Mouse (Mus musculus): ENCODE data around the gene Cit. TPM values are rescaled to one million over a fixed set of nuclear protein-coding genes. Genes with fewer than 3 reads are reported as not detected.
"Not testable (repeated sequence)": the region's sequence is repeated elsewhere in the genome, so short reads cannot be mapped to it uniquely, and the experiment has no call there.

The Cit gene
- polyA plus RNA-seq (2015; fragmentation: Nextera tagmentation; extraction: Ambion mirVana), result 18.7 and 21.2 TPM in 2 replicates

GRCm38 (mm10) chr5:115844766-115845634 is at the start of gene Cit:
Gene Cit, plus strand, starts transcription at chr5:115845278.
- Histone ChIP-seq H3K27me3 (replicated peaks) (no peaks in the 10 kb centered on the region), H3K27ac (replicated peaks) (peak within 1 kb of the TSS; percentile 74), H3K36me3 (peaks cover 37% of the 10 kb centered on the region), H3K9ac (peak within 1 kb of the TSS; percentile 92), H3K4me3 (peak within 1 kb of the TSS; percentile 83), H3K4me2 (peak within 1 kb of the TSS; percentile 97), H3K4me1 (peaks cover 23% of the 10 kb centered on the region), H3K9me3 (no peaks in the 10 kb centered on the region)
- ATAC-seq (ENCODE audit: extremely low read depth, insufficient number of reproducible peaks, low FRiP score, low TSS enrichment), result peak; percentile 94
- WGBS, result under 1% methylated on average over 42 of the region's 42 CpGs

DNA sequence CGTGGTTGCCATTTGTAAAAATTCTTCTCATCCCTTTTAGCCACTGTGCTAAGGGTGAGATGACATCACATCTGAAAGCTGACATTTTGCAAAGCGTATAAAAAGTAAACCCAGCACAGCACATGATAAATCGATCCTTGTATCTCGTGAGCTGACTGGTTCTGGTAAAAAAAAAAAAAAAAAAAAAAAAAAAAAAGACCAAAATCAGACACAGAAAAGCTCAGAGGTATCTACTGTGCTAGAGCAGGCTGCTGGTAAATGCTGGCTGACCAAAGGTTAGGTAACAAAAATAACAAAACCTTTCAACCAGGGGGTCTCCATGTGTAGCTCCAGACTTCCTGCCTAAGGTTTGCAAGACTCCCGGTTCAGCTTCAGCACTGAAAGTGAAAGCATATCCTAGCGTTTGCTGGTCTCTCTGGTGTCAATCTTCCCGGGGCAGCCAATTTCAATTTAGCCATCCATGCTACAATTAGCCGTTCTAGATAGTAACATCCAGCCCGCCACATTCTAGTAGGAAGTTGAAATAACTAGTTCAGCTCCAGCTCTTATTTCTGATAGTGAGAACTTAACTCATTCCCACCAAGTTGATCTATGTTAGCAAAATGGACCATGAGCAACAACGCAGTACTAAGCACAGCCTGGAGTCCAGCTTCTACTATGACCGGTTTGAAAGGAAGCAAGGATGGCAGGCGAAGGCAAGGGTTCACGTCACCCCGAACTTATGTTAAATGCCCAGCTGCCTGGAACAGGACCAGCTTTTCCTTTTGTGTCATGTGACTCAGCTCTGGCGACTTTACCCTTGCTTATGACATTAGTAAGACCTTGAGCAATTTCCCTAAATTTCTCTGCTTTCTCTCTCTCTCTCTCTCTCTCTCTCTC is 45.8 kb upstream of the Cit start:
- Histone ChIP-seq H3K4me2 (peak overlapping the region; percentile 58), H3K4me3 (peak overlapping the region; percentile 18)
- WGBS, result 52% methylated on average over 15 of the region's 15 CpGs

DNA sequence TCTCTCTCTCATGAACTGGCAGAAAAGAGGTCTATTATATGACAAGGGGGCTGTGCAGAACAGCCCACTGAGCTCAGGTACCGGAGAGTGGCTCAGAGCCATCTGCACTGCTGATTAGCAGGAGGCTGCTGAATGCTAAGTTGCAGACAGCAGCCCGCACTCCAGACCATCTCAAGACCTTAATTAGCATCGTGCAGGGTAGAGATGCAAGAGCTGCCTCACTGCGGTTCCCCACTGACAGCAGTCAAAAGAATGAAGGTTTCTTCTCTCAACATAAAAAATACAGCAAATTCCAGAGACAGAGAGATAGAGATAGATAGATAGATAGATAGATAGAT is 45.2 kb upstream of the Cit start:
- ATAC-seq (ENCODE audit: extremely low read depth, insufficient number of reproducible peaks, low FRiP score, low TSS enrichment), result no peak
- H3K4me3 ChIP-seq, result peak overlapping the region; percentile 18
- H3K27me3 ChIP-seq (replicated peaks), result no peaks in the 10 kb centered on the region
- H3K9me3 ChIP-seq, result no peaks in the 10 kb centered on the region
- no peak overlapping the region for H3K27ac ChIP-seq (replicated peaks)
- no peaks in the 10 kb centered on the region for H3K4me1 ChIP-seq
- 36% methylated on average over 4 of the region's 4 CpGs for WGBS
- no peaks in the 10 kb centered on the region for H3K36me3 ChIP-seq
- peak overlapping the region; percentile 58 for H3K4me2 ChIP-seq
- 0 out of 2 replicates have a peak overlapping the region, but pooled peaks have one; percentile 11 for H3K9ac ChIP-seq

More for the DNA sequence above, 45.8 kb upstream of the Cit start:
- H3K4me1 ChIP-seq, result no peaks in the 10 kb centered on the region
- no peaks in the 10 kb centered on the region for H3K27me3 ChIP-seq (replicated peaks)
- H3K9ac ChIP-seq, result 0 out of 2 replicates have a peak overlapping the region, but pooled peaks have one; percentile 11
- ATAC-seq (ENCODE audit: extremely low read depth, insufficient number of reproducible peaks, low FRiP score, low TSS enrichment), result no peak
- H3K27ac ChIP-seq (replicated peaks), result no peak overlapping the region
- no peaks in the 10 kb centered on the region for H3K9me3 ChIP-seq
- no peaks in the 10 kb centered on the region for H3K36me3 ChIP-seq

DNA sequence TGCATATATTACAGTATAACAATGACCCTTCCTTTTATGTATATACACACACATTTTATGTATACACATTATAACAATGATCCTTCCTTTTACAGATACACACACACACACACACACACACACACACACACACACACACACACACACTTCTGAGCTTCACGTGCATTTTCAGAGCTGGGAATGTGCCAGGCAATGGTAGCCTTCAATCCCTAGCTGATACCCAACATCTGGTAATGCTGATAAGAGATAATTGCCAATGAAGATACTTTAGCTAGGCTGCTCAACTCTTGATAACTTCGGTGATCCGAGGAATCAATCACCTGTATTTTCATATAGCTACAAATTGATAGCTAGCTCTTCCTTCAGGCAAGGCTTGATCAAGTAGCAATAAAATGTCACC is 32.8 kb upstream of the Cit start:
- H3K4me3 ChIP-seq, result no peak overlapping the region
- WGBS, result 69% methylated on average over 3 of the region's 3 CpGs
- no peak overlapping the region for H3K4me2 ChIP-seq
- peaks cover 15% of the 10 kb centered on the region for H3K4me1 ChIP-seq
- H3K9me3 ChIP-seq, result 0 out of 2 replicates have a peak, but pooled peaks cover 7% of the 10 kb centered on the region
- ATAC-seq (ENCODE audit: extremely low read depth, insufficient number of reproducible peaks, low FRiP score, low TSS enrichment), result no peak
- no peaks in the 10 kb centered on the region for H3K27me3 ChIP-seq (replicated peaks)
- H3K36me3 ChIP-seq, result no peaks in the 10 kb centered on the region
- no peak overlapping the region for H3K27ac ChIP-seq (replicated peaks)
- H3K9ac ChIP-seq, result no peak overlapping the region

GRCm38 (mm10) chr5:115817022-115817421 is 28.1 kb upstream of the Cit start:
- H3K9ac ChIP-seq, result no peak overlapping the region
- no peak overlapping the region for H3K4me3 ChIP-seq
- H3K4me2 ChIP-seq, result peak overlapping the region; percentile 6; the same call in 1 of the 2 replicates
- ATAC-seq (ENCODE audit: extremely low read depth, insufficient number of reproducible peaks, low FRiP score, low TSS enrichment), result no peak
- no peak overlapping the region for H3K27ac ChIP-seq (replicated peaks)
- no peaks in the 10 kb centered on the region for H3K36me3 ChIP-seq
- H3K9me3 ChIP-seq, result no peaks in the 10 kb centered on the region
- peaks cover 12% of the 10 kb centered on the region for H3K4me1 ChIP-seq
- WGBS, result 38% methylated on average over 6 of the region's 6 CpGs
- no peaks in the 10 kb centered on the region for H3K27me3 ChIP-seq (replicated peaks)

- not testable (repeated sequence) for H3K4me3 ChIP-seq; H3K27ac ChIP-seq (replicated peaks); H3K36me3 ChIP-seq; H3K4me2 ChIP-seq; H3K9me3 ChIP-seq; H3K27me3 ChIP-seq (replicated peaks); ATAC-seq (ENCODE audit: extremely low read depth, insufficient number of reproducible peaks, low FRiP score, low TSS enrichment); H3K9ac ChIP-seq
- peaks cover 12% of the 10 kb centered on the region for H3K4me1 ChIP-seq
- WGBS, result 87% methylated on average over 1 of the region's 1 CpGs
Observed at GRCm38 (mm10) chr5:115817655-115818054, 27.4 kb upstream of the Cit start.

DNA sequence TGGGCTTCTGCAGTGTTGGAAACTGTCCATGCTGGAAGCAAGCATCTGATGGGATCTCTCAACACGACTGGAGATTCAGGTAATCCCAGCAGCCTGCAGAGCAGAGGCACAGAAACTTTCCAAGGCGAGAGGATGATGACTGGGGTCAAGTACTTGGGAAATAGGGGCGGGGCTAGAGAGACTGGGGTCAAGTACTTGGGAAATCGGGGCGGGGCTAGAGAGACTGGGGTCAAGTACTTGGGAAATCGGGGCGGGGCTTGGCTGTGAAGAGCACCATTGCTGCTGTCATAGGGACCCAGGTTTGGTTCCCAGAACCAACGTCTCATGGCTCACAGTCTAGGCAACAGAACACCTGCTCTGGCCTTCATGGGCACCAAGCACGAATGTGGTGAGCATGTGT is 25.1 kb upstream of the Cit start:
- H3K9ac ChIP-seq, result no peak overlapping the region
- no peak for ATAC-seq (ENCODE audit: extremely low read depth, insufficient number of reproducible peaks, low FRiP score, low TSS enrichment)
- WGBS, result 66% methylated on average over 9 of the region's 9 CpGs

DNA sequence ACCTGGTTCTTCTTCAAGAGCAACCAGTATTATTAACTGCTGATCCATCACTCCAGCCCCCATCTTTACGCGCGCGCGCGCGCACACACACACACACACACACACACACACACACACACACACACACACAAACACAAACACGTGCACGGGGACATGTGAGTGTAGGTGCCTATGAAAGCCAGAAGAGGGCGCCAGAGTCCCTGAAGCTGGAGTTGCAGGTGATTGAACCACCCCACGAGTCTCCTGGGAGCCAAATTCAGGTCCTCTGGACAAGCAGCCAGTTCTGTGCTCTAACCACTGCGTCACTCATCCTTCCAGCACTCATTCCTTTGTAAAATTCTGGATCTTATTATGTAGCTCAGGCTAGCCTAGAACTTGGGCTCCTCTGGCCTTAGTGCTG is 23.9 kb upstream of the Cit start:
- H3K27ac ChIP-seq (replicated peaks), result no peak overlapping the region
- WGBS, result 79% methylated on average over 12 of the region's 12 CpGs
- H3K4me2 ChIP-seq, result no peak overlapping the region
- H3K36me3 ChIP-seq, result no peaks in the 10 kb centered on the region
- H3K4me1 ChIP-seq, result peaks cover 12% of the 10 kb centered on the region
- H3K9ac ChIP-seq, result no peak overlapping the region
- no peak for ATAC-seq (ENCODE audit: extremely low read depth, insufficient number of reproducible peaks, low FRiP score, low TSS enrichment)
- H3K4me3 ChIP-seq, result no peak overlapping the region
- no peaks in the 10 kb centered on the region for H3K27me3 ChIP-seq (replicated peaks)
- H3K9me3 ChIP-seq, result no peaks in the 10 kb centered on the region

More for the DNA sequence above, 25.1 kb upstream of the Cit start:
- H3K4me1 ChIP-seq, result peaks cover 12% of the 10 kb centered on the region
- H3K9me3 ChIP-seq, result no peaks in the 10 kb centered on the region
- no peak overlapping the region for H3K4me2 ChIP-seq
- H3K27ac ChIP-seq (replicated peaks), result no peak overlapping the region
- H3K36me3 ChIP-seq, result no peaks in the 10 kb centered on the region
- H3K4me3 ChIP-seq, result no peak overlapping the region
- no peaks in the 10 kb centered on the region for H3K27me3 ChIP-seq (replicated peaks)

GRCm38 (mm10) chr5:115821910-115822309 is 23.2 kb upstream of the Cit start:
- Histone ChIP-seq H3K4me3 (no peak overlapping the region), H3K9ac (no peak overlapping the region), H3K36me3 (no peaks in the 10 kb centered on the region), H3K27ac (replicated peaks) (no peak overlapping the region), H3K9me3 (no peaks in the 10 kb centered on the region), H3K4me1 (peaks cover 6% of the 10 kb centered on the region), H3K4me2 (no peak overlapping the region), H3K27me3 (replicated peaks) (no peaks in the 10 kb centered on the region)
- no peak for ATAC-seq (ENCODE audit: extremely low read depth, insufficient number of reproducible peaks, low FRiP score, low TSS enrichment)
- WGBS, result 86% methylated on average over 7 of the region's 7 CpGs

GRCm38 (mm10) chr5:115832754-115833153 is 12.3 kb upstream of the Cit start:
- H3K27ac ChIP-seq (replicated peaks), result no peak overlapping the region
- no peak overlapping the region for H3K4me3 ChIP-seq
- 87% methylated on average over 2 of the region's 2 CpGs for WGBS
- H3K4me2 ChIP-seq, result no peak overlapping the region
- no peak overlapping the region for H3K9ac ChIP-seq
- H3K4me1 ChIP-seq, result no peaks in the 10 kb centered on the region
- no peaks in the 10 kb centered on the region for H3K27me3 ChIP-seq (replicated peaks)
- H3K36me3 ChIP-seq, result no peaks in the 10 kb centered on the region
- no peak for ATAC-seq (ENCODE audit: extremely low read depth, insufficient number of reproducible peaks, low FRiP score, low TSS enrichment)
- peaks cover 7% of the 10 kb centered on the region for H3K9me3 ChIP-seq

GRCm38 (mm10) chr5:115833806-115834205 is 11.3 kb upstream of the Cit start:
- H3K27ac ChIP-seq (replicated peaks), result not testable (repeated sequence)

More at GRCm38 (mm10) chr5:115833806-115834205, 11.3 kb upstream of the Cit start:
- H3K9ac ChIP-seq; H3K4me1 ChIP-seq; ATAC-seq (ENCODE audit: extremely low read depth, insufficient number of reproducible peaks, low FRiP score, low TSS enrichment); H3K4me3 ChIP-seq; H3K9me3 ChIP-seq; H3K27me3 ChIP-seq (replicated peaks); H3K4me2 ChIP-seq; H3K36me3 ChIP-seq: not testable (repeated sequence)

All from heart, embryonic 13.5 days (tissue).